Mouse (Mus musculus): ENCODE data around the gene Urb1. TPM values are rescaled to one million over a fixed set of nuclear protein-coding genes. Genes with fewer than 3 reads are reported as not detected.
A peak's percentile ranks its signal among the peaks of the same experiment; 100 is the strongest.

Gene Urb1
- total RNA-seq, 2 experiments from 2014 or later: 13.3 to 14.5 TPM

- no peak for DNase-seq
Observed at GRCm38 (mm10) chr16:90766919-90767454, 43.2 kb downstream of the Urb1 start.

GRCm38 (mm10) chr16:90765195-90765877 is 44.9 kb downstream of the Urb1 start:
- DNase-seq: no peak

- no peak for DNase-seq
Observed at GRCm38 (mm10) chr16:90760515-90760914, 49.7 kb downstream of the Urb1 start.

- DNase-seq: no peak
Observed at GRCm38 (mm10) chr16:90759335-90759734, 50.9 kb downstream of the Urb1 start.

GRCm38 (mm10) chr16:90753386-90753941 is 56.7 kb downstream of the Urb1 start:
- DNase-seq: no peak

- no peak for DNase-seq
Observed at GRCm38 (mm10) chr16:90748169-90748568, 62.0 kb downstream of the Urb1 start.

- peak; percentile 33 for DNase-seq
Observed at GRCm38 (mm10) chr16:90747143-90747542, 63.1 kb downstream of the Urb1 start.

GRCm38 (mm10) chr16:90738092-90738956 is 71.9 kb downstream of the Urb1 start, which contains the start of gene Mrap:
Mrap (plus strand) TSS chr16:90738207.
- DNase-seq: peak; percentile 77

GRCm38 (mm10) chr16:90736672-90737270 is 73.4 kb downstream of the Urb1 start:
- DNase-seq: no peak

GRCm38 (mm10) chr16:90735611-90736010 is 74.6 kb downstream of the Urb1 start:
- DNase-seq: no peak

GRCm38 (mm10) chr16:90727233-90728115 is 82.7 kb downstream of the Urb1 start, which contains the start of gene Mis18a:
Mis18a (minus strand) TSS chr16:90727404.
- DNase-seq: peak; percentile 97

- no peak for DNase-seq
Observed at GRCm38 (mm10) chr16:90726600-90727227, 83.5 kb downstream of the Urb1 start.

- no peak for DNase-seq
Observed at GRCm38 (mm10) chr16:90724051-90724450, 86.2 kb downstream of the Urb1 start.

GRCm38 (mm10) chr16:90710313-90710712 is 99.9 kb downstream of the Urb1 start:
- no peak for DNase-seq

GRCm38 (mm10) chr16:90709711-90710289 is 100.4 kb downstream of the Urb1 start:
- DNase-seq: peak; percentile 82

GRCm38 (mm10) chr16:90706279-90706678 is 103.9 kb downstream of the Urb1 start:
- peak; percentile 51 for DNase-seq

- no peak for DNase-seq
Observed at GRCm38 (mm10) chr16:90704161-90704825, 105.9 kb downstream of the Urb1 start.

- no peak for DNase-seq
Observed at GRCm38 (mm10) chr16:90703646-90704045, 106.6 kb downstream of the Urb1 start.

- DNase-seq: no peak
Observed at GRCm38 (mm10) chr16:90701541-90701940, 108.7 kb downstream of the Urb1 start.
